Mouse (Mus musculus) E14TG2a.4 (cell line): ENCODE measurements around the gene Zfp365.

Experiments
- CTCF ChIP-seq: conservative IDR thresholded peaks from 2 replicates; pipeline ENCODE4 v1.5.1; 2014; ENCODE audit warnings: low read length
- POU5F1 ChIP-seq: IDR thresholded peaks from 2 replicates; pipeline ENCODE4 v1.6.1; 2014; ENCODE audit warnings: low read length, borderline replicate concordance

DNA sequence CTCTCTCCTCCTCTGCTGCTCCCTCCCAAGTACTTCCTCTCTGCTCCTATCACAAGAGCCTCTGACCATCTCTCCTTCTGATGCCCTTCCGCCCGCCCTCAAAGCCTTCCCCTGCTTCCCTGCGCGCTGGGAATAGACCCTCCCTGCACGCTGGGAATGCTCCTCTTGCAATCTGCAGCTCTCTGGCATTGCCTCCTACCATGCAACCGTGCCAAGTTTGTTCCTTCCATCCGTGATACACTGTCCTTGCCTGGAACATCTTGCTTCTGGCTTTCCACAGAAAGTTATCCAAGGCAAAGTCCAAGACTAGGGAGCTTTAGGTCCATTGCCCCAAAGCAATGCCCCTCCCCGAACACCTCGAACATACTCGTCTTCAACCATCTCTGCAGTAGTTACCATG lies 19.2 kb downstream of the Zfp365 start:
- no peak for TF ChIP-seq CTCF
- TF ChIP-seq POU5F1 = no peak
